Mouse (Mus musculus): ENCODE measurements around the gene Pcdh9. TPM values are rescaled to one million over a fixed set of nuclear protein-coding genes. Genes with fewer than 3 reads are reported as not detected.
A peak's percentile ranks its signal among the peaks of the same experiment; 100 is the strongest.

Pcdh9 gene
- total RNA-seq, 2 experiments from 2014 or later, result 165 to 170 TPM

DNA sequence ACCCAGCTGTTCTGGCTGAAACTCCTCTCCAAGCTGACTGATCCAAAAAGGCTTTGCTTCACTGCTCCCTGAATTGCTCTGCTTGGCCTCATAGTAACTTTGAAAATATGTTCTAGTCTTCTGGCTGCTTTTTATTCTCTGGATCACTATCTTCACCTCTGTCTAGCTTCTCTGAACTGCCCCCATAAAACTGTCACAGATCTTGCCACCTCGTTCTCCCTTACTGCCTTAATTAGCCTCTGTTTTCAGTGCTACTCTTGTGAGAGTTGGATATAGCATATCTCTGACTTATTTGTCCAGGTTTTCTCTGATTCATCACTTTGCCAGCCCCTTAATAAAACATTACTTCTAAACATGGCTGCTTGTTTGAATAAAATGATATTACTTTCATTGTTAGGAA, 481.2 kb downstream of the Pcdh9 start:
- no peak for DNase-seq (ENCODE audit: low spot score in 2 of 2)

DNA sequence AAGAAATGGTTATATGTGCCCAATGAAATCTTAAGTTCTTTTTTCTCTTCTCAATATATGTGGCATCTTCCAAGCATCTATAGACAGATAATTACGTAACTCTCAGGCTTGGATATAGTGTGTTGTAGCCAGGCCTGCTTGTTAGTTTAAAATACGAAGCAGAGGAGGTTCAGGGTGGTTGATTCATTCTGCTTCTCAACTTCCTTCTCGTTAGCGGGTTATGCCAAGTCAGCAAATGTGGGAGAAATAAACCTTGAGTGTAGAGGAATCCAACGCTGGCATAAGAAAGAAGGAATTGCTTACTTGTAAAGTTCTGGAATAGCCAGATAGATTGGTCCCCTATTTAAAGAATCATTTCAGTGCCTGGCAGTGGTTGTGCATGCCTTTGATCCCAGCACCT, 482.7 kb downstream of the Pcdh9 start:
- DNase-seq (ENCODE audit: low spot score in 2 of 2), result peak in 1 of 2 experiments; percentile 3

DNA sequence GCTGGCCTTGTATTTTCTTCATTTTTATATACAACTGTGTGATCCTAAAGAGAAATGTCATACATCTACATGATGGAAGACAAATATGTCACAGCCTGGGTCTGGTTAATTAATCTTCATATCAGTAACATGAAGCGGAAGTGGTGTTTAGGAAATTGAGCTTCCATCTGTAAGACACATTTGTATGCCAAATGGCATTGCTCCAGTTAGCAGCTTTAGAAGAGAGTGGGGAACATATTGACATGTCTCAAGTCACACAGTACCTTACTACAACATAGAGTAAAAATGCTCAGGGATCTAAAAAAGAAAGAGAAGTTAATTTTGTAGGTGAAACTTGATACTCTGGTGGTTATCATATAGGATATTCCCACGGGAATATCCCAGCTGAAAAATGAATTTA, 505.4 kb downstream of the Pcdh9 start:
- no peak for DNase-seq (ENCODE audit: low spot score in 2 of 2)

DNA sequence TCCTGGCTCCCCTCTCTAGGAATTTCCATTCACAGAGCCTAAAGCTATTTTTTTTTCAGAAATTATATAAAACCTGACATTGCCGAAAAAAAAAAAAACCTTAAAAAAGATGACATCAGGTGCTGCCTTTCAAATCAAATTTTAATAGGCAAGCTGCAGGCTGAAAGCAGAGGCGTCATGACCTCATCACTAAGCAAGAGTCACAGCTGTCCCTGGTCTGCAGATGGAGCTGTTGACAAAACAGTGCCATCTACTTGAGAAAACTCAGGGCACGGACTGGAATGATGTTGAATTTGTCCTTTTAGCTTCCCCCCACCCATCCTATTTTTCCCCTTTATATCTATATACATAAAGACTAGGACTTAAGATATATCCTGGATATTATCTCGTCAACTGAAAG, 509.3 kb downstream of the Pcdh9 start:
- peak; percentile 12 to 24 for DNase-seq (ENCODE audit: low spot score in 2 of 2)

DNA sequence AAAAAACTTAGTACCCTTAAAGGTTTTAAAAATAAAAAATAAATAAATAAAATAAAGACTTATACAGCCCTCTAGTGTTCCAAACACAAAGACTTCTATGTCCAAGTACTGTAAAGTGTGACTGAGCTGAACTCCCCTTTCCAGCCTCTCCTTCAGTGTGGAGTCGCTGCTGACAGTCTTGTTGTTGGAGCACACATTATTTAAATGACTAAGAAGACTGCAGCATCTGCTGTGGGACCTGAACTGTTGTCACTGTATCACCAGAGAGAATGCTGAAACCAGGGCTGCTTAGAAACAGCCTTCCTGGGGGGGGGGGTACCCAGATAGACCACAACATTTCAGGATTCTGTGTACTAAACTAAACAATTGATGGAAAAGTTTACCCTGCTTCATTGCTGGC, 509.7 kb downstream of the Pcdh9 start:
- no peak for DNase-seq (ENCODE audit: low spot score in 2 of 2)

DNA sequence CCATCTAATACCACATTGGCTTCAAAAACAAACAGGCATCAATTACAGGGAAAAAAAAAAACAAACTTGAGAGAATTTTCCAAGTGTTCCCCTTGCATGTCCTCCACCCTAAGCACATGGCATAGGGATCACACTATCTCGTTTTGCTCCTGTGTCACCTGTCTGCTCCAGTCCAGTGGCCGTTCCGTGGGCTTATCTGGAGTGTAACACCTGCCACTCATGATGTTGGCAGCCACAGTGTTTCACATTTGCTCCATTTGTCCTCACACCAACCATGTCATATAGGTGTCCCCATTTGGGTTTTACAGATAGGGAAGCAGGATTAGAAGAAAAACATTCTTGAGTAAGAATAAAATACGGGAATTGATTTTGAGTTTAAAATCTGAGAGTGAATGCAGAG, 514.3 kb downstream of the Pcdh9 start:
- no peak for DNase-seq (ENCODE audit: low spot score in 2 of 2)

DNA sequence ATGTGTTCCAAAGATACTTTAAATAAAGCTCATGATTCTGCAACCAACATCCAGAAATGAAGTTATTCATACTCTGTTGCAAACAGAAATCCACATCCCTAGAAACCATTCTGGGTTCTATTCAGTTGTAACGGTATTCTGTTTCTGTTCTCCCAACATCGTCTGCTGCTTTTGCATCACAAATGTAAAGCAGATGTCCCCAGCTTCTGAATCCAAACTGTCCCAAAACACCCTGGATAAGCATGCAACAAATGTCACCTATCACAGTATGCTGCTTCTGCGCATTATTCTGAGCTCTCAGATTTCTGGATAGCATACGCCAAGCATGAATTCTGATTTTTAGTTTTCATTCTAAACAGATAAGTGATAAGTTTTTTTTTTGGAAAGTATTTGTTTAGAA, 516.3 kb downstream of the Pcdh9 start:
- no peak for DNase-seq (ENCODE audit: low spot score in 2 of 2)

DNA sequence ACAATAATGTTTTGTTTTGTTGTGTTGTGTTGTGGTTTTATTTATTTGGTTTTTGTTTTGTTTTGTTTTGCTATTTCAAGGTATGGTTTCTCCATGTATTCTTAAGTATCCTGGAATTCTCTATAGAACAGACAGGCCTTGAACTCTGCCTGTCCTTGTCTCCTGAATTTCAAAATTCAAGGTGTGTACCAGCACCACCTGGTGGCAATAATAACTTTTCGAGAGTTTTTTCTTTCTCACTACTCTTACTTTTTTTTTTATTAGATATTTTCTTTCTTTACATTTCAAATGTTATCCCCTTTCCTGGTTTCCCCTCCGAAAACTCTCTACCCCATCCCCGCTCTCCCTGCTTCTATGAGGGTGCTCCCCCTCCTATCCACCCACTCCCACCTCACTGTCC, 536.3 kb downstream of the Pcdh9 start:
- no peak for DNase-seq (ENCODE audit: low spot score in 2 of 2)

DNA sequence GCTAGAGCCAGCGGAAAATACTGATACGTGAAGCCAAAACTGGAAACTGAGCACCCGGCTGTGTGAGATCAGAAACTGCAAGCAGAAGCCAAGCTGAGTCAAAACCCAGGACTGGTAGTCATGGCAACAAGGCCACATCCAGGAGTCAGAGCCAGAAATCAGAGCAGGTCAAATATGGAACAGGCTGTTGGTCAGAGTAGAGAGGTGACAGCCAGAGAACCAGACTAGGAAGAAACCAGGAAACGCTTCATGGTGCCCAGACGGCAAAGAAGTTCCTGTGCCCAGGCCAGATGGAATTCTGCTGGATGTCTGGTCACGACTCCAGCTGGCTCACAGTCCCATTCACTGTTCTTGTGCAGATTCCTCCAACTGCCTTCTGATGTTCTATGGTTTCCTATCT, 539.6 kb downstream of the Pcdh9 start:
- DNase-seq (ENCODE audit: low spot score in 2 of 2), result peak; percentile 35 to 56

DNA sequence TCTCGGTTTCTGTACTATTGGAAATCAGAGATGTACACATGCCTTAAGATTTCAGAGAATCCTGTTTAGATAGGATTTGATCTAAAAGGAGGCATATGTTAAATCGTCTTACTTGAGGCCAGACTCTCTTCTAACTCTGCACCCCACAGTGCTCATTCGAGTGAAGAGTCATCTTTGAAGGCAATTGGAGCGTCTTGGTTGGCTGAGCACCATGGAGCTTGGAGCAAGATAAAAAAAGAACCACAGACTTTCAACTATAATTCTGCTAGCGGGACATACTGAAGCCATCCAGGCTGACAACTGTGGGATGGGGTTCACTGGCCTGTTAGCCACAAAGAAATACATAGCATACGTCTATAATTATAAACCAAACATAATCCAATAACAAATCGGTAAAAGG, 541.3 kb downstream of the Pcdh9 start:
- no peak for DNase-seq (ENCODE audit: low spot score in 2 of 2)

DNA sequence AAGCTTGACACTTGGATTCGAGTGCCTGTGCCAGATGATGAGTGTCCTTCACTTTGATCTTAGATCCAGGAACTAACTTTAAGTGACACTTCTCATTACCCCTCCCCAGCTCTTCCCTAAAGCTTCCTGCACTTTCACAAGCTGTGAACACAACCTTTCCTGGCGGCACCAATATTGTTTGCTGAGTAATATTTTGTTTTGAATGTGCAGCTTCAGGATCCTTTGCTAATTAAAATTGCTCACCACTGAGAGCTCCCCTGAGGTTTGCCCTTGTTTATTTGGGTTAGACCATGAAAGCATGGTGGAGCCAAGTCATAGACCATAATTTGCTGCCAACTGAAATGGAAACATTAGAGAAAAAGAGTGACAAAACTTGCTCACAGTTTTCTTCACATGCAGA, 543.4 kb downstream of the Pcdh9 start:
- DNase-seq (ENCODE audit: low spot score in 2 of 2), result no peak

DNA sequence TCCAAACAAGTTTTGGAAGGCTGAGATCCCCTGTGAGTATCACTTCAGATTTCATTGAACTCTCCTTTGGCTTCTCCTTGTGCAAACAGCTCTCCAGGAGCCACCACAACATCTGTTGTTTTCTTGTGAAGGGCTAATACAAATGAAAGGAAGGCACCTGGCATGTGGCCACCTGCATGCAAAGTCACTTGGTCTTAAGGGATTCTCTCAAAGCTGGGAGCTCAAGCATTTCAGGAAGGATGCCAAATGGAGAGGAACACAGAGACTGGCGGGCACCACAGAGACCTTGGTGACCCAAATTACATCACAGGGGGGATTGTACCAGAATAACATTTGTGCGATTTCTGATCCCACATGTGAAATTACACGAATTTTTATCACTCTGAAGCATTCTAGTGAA, 547.7 kb downstream of the Pcdh9 start:
- DNase-seq (ENCODE audit: low spot score in 2 of 2), result no peak

DNA sequence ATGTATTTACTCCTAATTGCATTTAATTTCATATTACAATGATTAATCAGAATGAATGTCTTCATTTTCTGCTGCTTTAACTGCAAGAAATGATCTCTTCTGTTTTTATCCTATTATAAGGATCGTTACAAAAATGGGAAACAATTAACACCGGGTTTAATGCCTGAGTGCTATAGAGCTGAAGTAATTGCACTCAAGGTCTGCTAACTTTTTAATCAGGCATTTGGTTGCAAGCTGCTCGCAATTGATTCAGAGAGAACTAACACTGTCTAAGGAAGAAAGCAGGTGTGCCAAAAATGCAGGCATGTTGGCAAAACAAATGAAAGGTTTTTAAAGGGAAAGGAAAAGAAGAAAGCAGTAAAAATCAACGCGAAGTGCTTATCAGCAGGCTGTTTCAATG, 549.1 kb downstream of the Pcdh9 start:
- no peak for DNase-seq (ENCODE audit: low spot score in 2 of 2)

DNA sequence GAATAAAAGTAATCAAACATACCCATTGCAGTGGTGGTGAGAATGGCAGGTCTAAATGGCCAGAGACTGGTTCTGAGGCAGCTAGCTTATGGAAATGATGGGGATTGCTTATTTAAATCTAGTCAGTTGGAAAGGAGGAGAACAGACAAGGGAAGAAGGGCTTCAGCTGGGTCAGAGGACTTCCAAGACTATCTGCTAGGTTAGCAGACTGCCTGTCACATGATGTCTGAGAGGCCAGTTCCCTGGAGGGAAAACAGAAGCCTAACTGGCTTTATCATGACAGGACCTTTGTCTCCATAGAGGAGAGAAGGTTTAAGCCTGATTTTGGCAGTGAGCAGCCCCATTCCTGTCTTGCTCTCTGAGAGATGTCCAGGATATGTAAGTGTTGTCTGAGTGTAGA, 561.2 kb downstream of the Pcdh9 start:
- DNase-seq (ENCODE audit: low spot score in 2 of 2), result no peak

DNA sequence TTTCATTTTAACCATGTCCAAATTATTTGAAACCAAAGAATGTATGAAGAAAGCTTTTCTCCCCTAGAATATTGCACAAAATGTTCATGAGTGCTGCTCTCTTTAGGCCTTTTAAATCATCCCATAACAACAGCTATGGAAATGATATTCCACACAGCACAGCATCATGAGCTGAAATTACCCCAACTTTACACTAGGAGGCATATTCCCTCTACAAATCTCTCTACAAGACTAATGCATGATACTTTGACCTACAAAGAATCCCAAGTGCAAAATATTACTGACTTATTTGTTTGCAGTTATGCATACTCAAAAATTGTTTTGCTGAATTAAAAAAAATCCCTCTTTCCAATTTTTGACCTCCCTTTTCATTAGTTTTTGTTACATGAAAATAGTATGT, 573.1 kb downstream of the Pcdh9 start:
- no peak for DNase-seq (ENCODE audit: low spot score in 2 of 2)

DNA sequence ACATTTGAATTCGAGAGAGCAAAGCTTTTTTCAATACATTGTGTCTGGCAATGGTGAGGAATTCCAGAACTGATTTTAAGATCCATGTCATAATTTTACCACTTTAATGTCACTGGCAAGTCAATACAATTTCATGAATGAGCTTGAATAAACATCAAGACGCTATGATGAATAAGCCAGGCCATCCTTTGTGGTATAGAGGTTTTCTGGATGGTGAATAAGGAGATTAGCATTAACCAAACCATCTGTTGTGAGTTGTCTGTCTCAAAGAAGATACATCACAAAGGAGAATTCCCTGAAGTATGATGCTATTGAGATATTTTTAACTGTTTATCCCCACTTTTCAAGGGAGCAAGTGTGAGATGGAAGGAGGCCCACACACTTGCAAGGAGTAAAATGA, 602.1 kb downstream of the Pcdh9 start:
- DNase-seq (ENCODE audit: low spot score in 2 of 2), result no peak

DNA sequence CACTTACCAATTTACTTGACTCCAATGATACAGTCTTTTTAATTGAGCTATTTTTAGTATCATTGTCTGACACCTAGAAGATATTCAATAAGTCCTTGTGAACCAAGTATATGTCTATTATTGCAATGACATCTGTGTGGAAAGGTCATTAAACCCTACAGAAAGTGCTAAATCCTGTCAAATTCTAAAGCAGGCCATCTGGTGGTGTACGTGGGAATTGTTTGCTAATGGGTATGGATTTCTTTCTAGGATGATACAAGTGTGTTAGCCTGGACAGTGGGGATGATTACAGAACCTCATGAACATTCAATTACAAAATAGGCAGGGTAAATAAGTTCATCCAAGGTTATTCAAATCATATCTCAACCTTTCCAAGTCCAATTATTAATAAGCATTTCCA, 602.8 kb downstream of the Pcdh9 start:
- DNase-seq (ENCODE audit: low spot score in 2 of 2), result no peak

DNA sequence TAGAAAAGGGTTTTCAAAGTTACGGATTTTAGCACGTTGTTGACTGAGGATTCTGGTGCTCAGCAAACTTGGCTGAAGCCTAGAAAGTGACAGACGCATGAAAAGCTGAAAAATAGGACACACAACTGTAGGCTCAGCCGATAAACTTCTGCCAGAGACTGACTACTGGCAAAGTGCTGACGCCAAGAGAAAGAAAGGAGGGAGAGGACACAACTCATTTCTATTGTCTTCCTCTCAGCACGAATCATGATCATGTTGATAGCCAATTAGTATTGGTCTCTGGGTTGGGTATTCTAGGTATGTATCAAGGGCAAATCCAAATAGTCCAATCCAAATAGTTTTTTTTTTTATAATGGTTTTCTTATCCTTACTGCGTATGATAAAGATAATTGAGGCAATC, 605.3 kb downstream of the Pcdh9 start:
- DNase-seq (ENCODE audit: low spot score in 2 of 2), result no peak

DNA sequence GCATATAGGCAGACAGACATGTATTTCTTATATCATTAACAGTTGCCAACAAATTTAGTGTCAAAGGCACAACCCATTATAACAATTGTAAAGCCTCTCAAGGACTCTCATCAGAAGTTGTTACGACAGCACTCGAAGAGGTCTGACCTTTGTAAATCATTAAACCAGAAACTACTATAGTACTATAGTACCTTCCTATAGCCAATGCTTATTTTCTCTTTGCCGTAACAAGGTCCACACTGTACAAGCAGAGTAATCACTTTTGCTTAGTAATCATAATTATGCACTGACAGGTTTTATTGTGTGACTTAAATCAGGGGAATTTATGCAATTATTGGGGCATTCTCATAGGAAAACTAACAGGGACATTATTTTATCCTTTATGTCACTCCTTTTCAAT, 606.5 kb downstream of the Pcdh9 start:
- no peak for DNase-seq (ENCODE audit: low spot score in 2 of 2)

DNA sequence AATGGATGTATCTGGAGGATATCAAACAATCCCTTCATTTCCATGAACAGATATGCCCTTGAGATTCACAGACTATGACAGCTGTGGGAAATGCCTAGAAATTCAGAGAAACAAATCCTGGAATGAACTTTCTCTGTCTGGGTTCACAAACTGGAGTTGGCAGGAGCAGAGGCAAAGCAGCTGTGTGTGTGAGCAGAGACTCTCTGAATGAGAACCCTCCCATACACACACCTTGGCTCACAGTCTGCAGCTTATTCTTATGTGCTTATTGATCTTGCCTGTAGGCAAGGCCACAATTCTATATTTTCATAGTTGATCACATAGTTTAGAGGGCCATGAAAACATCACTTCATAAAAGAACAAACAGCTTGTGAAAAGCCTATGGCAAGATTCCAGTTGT, 614.8 kb downstream of the Pcdh9 start:
- no peak for DNase-seq (ENCODE audit: low spot score in 2 of 2)

DNA sequence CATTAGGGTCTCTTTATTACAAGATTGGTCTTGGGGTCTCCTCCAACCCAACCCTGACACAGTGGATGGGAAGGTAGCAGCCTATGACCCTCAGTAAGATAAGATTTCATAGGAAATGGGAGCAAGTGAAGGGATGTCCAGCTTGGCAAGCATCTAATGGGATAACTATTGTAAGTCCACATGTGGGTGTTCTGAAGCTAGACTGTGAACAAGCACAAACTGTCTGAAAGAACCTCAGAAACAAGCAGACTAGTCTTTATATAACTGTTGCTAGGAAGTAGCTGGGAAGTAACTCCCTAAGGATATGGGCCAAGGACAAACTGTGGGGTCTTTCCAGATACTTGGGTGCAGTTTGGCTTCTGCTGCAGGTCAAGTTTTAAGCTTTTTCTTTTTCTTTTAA, 615.7 kb downstream of the Pcdh9 start:
- DNase-seq (ENCODE audit: low spot score in 2 of 2), result peak in 1 of 2 experiments; percentile 22

DNA sequence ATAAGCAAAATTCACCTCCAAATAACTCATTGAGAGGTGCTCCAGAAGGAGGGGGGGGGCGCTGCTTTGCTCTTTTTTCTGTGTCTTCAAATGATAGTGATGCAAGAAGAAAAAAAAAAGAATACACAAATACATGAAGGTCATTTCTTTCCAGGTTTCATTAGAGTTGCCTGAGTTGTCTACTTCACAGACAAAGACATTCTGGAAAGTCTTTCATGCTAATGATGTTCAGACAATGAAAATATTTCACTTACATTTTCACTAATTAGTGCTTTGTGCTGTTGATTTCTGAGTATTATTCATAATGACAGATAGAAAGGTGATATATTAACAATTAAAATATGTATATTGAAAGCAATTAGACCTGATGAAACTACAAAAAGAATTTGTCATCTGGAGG, 637.1 kb downstream of the Pcdh9 start:
- DNase-seq (ENCODE audit: low spot score in 2 of 2), result no peak

DNA sequence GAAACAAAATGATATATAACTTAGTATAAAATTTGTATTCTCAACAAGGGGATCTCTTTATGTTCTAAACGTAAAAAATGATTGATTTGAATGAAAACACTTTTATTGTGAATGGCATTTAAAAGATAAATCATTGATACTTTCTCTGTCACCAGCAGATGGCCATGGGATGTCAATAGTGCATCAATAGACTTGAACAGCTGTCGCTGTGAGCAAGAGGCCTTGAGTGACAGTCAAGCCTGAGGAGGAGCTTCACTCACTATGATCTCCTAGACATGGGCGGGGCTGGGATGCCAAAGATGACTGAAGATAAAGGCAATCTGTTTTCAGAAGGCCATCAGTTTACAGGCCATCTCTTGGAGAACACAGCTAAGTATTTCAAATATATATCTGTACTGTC, 650.2 kb downstream of the Pcdh9 start:
- DNase-seq (ENCODE audit: low spot score in 2 of 2), result no peak

DNA sequence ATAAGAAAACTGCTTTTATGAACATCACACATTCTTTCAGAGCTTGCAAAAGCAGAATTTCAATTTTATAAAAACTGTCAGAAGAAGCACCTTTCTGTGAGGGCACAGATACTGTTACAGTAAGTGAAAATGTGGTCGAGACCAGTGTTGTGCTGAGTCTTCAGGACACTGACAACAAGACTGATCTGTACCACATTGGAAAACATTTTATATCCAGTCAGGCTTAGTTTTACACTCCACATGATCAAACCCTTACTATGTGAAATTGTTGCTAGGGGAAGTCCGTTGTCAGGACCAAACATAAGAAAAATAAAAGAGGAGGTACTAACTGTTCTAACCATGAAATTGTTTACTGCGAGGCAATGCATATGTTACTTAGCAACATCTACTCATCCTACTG, 656.1 kb downstream of the Pcdh9 start:
- DNase-seq (ENCODE audit: low spot score in 2 of 2), result no peak
